Mouse (Mus musculus) bone marrow, adult 2 months (tissue): ENCODE results near the gene Me1.

Source experiments
- CTCF ChIP-seq: fragments of 200-500 bp; IDR thresholded peaks from 2 replicates; pipeline ENCODE4 v1.5.1; 2011; ENCODE audit warnings: low read length, control low read depth; ENCODE audit not compliant: control insufficient read depth, insufficient read depth
- POLR2A ChIP-seq: fragments of 200-500 bp; IDR thresholded peaks from 2 replicates; pipeline ENCODE4 v1.6.1; 2011; ENCODE audit warnings: low read depth, mild to moderate bottlenecking, control low read depth, low read length, borderline replicate concordance; ENCODE audit not compliant: control insufficient read depth

- no peak for TF ChIP-seq CTCF
- no peak for TF ChIP-seq POLR2A
Observed at GRCm38 (mm10) chr9:86572196-86572595, 123.6 kb downstream of the Me1 start.
